Mouse (Mus musculus): ENCODE results near the gene Rtp3.

DNA sequence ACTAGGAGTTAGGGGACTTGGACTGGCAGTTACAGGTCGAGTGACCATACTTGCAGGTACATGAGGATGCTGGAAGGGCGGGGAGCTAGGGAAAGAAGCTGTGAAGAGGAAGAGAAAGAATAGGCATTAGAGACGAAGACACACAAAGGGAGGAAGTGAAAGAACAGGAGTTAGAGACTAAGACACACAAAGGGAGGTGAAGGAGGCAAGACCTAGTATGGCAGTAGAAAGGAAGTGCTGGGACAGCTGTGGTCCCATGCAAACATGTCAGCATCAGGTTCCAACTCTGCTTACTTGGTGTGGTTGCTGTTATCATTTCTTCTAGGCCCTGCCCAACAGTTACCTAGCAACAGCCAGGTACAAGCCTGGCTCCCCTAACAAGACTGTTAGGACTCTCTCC, 19.4 kb upstream of the Rtp3 start:
- TF ChIP-seq CTCF (IDR thresholded peaks at IDR 0.05; ENCODE audit: insufficient read depth, low read depth, low read length) (no peak), POLR2A (IDR thresholded peaks at IDR 0.05; ENCODE audit: insufficient read depth, low read depth, low read length) (no peak)
